Mouse (Mus musculus) regulatory T cell (primary cell): ENCODE data around the gene Nr1i2.

Experiments used
- in situ Hi-C: fragments of 300-600 bp; cut with MboI, MseI; formaldehyde crosslinking; loops from one replicate; pipeline ENCODE4 v1.15.1; 2025; ENCODE audit warnings: high pct_unique_total_duplicates

Nr1i2 gene

GRCm38 (mm10) chr16:38205272-38205671 is 89.4 kb downstream of the Nr1i2 start:
- in situ Hi-C loops: loop anchor here (5.0 kb wide), 1 partner anchor 97 kb away; no protein-coding TSS in a partner anchor
